Mouse (Mus musculus): ENCODE measurements at regions not wholly inside any gene's neighbourhood (a gene's known extent, or its start where the extent isn't known, plus 50 kb on each side); places are given as distances from the start of the nearest gene placed in this dataset.
A peak's percentile ranks its signal among the peaks of the same experiment; 100 is the strongest.

DNA sequence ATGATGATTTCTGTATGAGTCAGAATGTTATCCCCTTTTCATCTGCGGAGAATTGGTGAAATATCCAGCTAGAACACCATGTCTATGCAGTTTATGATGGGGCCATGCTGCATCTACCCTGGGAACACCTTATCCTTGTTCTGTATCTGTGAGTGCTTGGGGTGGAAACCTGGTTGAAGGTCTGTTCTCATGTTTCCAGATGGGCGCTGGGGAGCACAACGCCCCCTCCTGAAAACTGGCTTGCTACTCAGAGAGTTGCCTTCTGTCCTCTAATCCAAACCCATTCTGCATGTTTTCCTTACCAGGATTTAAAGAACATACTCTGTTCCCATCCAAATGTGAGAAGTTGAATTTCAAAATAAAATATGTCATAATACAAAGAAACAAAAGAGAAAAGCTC is 1239.5 kb upstream of the Zeb2 start:
- DNase-seq, result no peak

DNA sequence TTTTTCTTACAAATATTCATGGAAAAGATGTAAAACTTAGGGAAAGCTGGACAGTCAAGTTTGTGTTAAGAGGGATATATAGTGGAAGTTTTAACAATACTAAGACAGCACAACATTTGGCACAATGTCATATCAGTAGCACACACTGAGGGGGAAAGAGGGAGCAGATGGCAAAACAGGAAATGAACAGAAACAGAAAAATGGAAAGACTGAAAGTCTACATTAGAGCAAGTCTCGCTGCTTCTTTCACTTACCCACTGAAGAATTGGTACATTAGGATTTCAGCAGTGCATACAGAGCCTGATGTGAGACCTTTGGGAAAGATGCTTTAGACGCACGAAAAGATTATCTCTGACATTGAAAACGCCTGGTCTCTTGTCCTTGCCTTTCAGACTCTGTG is 1223.5 kb upstream of the Zeb2 start:
- no peak for DNase-seq

DNA sequence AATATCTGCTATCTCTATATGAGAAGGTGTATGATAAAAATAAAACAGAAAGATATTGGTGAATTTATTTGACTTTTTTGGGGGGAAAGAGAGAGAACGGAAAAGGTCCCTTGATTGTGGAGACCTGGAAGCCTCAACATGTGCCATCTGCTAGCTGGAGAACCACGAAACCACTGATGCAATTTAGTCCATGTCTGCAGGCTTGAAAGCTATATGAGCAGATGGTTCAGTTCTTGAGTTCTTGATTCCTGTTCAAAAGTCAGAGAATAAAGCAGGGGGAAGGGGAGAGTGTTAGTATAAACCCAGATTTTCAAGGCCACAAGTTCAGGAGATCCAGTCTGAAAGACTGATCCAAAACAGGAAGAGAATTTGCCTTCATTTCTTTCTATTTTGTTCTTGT is 1199.5 kb upstream of the Zeb2 start:
- no peak for DNase-seq

DNA sequence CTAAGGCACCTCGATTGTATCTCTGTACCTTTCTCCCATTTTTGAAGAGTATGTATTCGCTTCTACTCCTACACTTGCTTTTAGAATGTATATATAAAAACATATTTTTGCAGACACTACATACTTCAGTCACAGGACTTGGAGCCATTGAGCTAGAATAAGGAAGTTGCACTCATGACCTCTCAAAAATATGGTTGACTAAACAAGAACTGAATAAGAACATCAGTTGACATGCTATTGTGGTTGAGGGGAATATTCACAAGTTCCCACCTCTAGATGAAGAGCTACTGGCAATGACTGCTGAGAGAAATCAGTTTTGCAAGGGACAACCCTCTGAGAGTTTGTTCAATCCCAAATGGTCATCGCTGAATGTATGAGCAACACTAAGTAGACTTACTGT is 1198.0 kb upstream of the Zeb2 start:
- DNase-seq, result no peak

DNA sequence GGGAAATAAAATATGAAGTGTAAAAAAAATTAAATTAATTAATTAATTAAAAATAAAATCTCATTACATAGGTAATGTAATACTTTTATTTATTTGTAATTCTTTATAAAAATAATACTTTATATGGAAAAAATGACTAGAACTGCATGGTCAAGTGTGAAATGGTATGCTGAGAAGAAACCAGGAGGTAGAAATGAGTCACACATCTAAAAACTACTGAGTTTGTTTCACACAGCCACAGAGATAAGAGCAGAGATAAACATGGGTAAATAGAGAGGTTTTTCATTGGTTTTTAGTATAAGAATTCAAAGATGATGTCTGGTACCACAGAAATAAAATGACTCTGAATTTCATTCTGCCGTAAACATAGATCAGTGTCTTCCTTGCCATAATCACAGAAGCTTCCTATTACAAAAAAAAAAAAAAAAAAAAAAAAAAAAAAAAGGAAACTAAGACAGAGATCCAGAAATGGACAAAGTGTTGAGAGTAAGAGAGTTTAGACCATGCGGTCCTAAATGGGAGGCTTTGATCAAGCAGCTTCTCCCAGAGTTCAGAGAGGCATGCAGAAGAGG is 1190.5 kb upstream of the Zeb2 start:
- DNase-seq, result no peak

DNA sequence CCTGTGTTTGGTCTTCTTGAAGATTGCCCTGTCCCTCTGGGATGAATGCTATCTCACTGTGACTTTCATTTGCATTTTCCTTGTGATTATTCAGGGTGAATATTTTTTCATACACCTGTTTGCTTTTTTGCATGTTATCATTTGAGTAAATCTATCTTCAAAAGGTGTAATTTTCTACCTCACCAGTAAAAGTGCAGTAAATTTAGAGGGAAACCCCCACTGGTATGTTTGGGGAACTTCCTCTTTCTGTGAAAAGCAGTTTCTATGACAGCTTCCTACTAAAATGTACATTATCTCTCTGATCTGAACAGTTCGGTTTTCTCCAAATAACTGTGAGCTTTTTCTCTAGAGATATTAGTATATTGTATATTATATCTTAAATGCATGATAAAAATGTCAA is 1185.4 kb upstream of the Zeb2 start:
- no peak for DNase-seq

DNA sequence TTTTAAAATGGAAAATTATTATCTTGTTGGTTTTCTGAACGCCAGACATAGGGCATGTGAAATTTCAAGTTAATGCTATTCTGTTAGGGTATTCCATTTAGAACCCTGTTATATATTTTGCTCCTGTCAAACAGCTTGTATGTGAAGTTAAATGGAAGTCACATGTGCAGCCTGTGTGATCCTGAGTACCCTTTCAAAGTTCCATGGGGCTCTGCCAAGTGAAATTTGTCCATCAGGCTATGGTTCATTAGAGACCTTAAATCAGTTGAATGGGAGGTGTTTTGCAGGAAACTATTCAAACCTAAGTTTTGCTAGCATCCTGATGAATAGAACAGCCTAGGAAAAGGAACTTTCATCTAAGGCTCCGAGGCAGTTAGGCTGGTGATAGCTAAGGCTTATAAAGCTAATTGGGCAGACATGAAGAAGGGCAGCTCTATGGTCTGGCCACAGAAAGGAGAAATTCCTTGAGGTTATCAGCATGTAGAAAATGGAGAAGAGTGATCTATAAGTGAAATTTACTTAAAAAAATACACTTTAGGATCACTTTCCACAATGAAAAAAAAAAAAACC is 1180.2 kb upstream of the Zeb2 start:
- no peak for DNase-seq

DNA sequence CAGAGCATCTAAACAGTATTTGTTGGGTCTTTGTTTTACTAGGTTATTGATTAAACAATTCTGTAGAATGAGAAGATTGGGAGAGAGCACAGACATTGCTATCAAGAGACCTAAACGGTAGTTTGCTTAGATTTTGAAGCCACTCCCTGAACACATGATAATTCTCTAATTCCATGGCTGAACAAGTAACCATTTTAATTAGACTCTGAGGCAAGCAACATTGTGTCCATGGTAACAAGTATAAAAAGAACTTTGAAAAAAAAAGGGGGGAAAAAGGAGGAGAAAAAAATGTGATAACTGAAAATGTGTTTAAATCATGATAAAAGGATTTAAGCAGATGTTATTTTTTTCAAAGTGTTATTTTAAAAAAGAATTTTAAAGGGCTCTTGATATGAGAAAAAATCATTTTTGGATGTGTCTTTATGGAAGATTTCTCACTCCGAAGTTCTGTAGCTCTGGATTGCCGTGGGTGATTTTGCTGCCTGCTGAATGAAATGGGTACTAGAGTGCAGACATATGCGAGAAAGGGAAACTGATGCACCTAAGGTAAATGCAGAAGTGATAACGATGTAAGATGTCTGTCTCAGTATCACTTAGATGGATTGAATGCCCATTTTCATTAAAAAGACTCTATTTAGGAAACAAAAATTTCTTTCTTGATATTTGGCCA is 1166.9 kb upstream of the Zeb2 start:
- DNase-seq, result no peak

DNA sequence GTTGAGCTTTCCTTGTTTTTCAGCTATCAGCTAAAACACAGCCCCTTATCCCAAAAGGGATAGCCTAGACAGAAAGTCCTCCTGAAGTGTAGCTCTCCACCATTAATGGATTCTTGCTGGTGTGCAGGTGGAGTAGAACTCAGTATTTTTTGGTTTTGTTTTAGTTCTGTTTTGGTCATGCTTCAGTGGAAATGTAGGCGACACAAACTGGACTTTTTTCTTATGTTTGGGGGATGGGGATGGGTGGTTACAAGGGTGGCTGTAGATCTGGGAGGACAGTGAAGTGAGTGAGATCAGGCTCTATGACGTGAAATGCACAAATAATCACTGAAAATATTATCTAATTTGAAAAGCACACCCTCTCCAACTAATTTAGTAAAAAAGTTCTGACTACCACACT is 1163.6 kb upstream of the Zeb2 start:
- DNase-seq, result no peak

DNA sequence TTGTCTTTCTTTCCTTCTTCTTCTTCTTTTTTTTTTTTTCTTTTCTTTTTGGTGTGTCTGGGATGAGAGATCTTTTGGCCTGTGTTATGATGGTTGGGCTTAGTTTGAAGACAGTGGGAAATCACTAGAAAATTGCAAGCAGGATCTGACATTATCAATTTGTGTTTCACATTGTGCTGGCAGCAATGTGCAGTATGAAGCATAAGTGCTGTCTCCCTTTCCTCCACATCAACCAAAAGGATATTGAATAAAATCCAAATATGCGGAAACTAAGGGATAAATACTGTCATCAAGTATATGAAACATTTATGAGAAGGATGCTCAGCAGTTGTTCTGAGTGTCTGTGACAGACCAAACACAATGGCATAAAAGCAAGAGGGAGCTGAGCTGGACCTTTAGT is 1144.4 kb upstream of the Zeb2 start:
- no peak for DNase-seq

DNA sequence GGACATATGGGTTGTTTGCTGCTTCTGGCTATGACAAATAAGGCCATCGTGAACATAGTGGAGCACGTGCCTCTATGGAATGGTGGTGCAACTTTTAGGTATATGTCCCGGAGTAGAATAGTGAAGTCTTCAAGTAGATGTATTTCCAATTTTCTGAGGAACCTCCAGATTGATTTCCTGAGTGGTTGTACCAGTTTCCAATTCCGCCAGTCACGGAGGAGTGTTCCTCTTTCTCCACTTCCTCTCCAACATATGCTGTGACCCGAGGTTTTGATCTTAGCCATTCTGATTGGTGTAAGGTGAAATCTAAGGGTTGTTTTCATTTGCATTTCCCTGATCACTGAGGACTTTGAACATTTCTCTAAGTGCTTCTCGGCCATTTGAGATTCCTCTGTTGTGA is 1134.4 kb upstream of the Zeb2 start:
- no peak for DNase-seq

DNA sequence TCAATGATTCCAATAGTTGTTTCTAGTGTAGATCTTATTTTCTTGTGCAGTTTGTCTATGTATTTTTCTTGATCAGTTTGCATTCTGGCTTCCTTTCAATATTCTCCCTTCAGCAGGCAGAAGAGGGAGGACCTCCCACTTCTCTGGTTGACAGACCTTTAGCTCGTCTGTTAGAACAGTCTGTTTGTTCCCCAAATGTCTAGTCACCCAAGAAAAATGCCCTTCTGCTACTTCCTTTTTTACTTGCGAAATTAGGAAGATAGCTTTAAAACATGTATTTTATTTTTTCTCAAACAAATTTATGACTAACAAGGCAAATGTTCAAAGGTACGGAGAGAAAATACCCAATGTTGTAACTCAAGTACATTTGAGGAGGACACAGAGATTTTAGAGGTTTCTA is 1128.5 kb upstream of the Zeb2 start:
- no peak for DNase-seq

DNA sequence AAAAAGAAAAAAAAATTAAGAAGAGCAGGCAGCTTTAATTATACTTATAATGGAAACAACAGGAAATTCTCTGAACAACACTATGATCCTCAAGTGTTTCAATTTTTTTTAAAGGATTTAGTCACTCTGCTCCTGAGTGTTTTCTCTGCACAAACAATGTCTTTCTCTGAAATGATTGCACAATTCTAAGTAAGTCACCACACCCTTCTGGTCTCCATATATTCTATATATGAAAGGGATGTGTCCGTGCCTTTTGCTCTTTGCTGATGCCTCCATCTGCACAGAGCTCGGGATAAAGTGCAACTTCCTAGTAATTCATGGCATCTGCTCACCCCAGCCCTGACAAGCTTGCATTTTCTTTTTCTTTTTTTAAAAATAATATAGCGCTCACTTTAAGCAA is 1127.5 kb upstream of the Zeb2 start:
- DNase-seq, result no peak

DNA sequence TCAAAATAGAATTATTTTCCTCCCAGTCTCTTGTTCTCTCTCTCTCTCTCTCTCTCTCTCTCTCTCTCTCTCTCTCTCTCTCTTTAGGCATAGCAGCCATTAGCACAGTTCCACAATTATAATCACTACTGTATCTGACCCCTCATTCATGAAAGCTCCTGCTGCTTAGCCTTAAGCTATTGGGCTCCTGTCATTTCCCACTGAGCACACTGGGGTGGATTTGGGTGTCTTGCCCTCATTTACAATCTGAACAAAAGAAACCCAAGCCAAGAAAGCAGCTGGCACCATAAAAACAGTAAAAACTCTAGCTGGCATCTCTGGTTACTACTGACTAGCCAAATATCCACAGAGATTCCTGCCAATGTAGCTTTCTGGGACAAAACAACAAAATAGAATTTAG is 1125.6 kb upstream of the Zeb2 start:
- no peak for DNase-seq

DNA sequence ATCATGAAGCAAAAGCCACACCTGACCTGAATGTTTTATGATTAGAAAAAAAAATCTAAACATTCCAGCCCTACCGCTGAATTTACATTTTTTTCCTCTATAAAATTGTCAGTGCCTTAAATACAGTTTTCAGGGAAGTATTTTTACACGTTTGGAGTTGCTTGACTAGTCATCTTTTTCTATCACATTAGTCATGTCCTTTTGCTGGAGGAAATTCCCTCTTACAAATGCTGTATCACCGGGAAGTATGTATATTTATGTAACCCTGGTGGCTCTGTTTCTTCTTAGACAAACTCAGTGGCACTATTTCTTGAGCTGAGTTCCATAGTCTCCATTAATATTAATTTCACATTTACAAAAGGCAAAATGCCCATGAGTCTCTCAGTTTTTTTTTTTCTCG is 1122.7 kb upstream of the Zeb2 start:
- no peak for DNase-seq

DNA sequence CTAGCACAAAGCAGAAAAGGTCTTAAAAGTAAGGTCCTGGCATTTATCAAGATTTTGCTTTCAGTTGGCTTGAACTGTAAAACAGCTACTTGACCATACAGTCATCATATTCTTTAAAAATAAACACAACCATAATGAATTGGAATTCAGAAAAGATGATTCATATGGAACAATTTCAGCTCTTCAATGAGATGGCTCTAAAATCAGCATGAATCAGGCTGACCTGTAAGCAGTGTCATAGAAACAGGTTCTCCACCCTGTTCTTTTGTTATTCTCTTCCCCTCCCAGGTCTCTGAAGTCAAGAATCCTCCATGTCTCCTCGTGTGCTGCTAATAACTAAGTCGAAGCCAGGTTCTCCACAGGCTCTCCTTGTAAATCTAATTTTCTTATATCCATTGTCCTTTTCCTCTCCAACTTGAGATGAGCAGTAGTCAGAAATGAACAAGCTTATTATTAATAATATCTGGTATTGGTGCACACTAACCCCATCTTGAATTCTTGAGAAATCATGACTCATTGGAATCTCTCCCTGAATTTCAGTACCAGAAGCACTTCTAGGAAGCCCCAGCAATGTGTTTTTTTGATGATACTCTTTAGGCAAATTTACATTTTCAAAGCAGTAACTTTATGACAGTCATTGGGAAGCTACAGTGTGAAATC is 1113.7 kb upstream of the Zeb2 start:
- no peak for DNase-seq

DNA sequence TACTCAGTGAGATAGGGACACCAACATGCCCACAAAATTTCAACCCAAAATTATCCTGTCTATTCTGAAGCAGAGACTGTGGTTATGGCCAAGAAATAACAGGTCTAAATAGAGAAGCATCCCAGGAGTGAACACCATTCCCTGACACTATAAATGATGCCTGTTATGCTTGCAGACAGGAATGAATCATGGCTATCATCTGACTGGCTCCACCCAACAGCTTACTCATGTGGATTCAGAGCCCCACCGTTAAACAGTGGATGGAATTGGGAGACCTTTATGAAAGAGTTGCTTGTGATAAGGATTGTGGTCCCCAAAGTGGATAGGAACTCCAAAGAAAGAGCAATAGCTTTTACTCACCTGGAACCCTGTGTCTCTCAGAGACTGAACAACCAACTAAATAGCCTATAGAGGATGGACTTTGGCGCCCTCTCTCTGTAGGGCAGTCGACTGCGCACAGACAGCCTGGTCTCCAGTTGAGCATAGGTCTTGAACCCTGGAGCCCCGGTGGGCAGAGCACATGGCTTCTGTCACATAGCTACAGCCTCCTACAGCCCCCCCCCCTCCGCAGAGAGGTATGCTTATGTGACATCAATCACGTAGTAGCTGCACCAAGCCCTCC is 1101.3 kb upstream of the Zeb2 start:
- peak in 1 of 2 experiments; percentile 5 for DNase-seq

DNA sequence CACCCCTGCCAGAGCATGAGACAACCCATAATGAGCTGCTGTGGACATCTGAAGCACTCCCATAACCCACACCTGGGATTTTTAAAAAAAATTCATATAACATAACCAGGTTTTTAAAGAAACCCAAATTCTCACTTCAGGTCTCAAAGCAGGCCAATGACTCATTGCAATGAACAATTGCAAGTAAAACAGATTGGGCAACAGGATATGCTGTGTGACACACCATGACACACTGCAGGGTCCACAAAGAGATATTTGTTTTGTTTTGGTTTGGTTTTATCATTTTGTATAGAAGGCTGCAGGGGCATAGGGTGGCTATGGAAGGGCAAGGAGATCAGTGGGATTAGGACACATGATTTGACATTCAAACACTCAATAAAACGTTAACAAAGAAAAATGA is 1082.1 kb upstream of the Zeb2 start:
- DNase-seq, result no peak

DNA sequence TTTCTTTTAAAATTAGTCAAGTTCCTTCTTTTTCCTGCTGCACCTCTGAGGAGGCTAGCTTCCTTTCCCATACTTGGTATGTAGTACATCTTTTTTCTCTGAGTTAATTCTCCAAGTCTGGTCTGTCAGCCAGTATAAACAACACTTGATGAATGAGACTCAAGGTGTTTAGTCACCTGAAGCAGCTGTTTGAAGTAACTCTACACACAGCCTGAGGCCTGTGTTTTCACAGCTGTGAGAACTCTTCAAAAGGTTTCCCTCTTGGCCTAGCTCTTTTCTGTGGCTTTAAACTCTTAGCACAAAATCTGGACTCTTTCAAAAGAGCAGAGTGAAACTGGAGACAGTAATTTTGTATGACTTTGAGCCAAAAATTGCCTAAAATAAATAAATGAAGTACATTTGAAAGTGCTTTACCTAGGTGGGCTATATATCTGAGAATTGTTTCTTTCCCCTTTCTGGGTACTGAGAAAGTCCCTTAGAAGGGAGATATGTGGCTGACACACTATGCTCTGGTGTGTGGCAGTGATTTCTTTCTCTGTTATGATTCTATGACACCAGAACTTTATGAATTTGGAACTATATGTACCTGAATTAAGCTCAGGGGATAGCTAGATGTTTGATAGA is 1070.2 kb upstream of the Zeb2 start:
- DNase-seq, result no peak

DNA sequence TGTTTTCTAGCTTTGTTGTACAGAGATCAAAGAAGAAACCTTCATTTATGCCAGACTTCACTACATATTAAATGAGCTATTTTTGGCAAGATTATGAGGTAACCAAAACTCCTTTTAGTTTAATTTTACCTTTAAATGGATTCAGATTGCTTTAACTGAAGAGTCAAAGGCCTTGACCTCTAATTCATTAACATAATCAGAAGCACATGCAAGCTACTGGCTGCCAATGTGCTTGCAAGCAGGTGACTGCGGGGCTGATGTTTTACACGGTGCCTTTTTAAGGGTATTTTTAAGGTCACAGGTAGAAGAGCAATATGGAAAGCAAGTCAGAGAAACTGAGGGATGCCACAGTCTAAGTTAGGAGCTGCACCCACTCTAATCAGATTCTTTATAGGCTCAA is 1066.0 kb upstream of the Zeb2 start:
- DNase-seq, result no peak

DNA sequence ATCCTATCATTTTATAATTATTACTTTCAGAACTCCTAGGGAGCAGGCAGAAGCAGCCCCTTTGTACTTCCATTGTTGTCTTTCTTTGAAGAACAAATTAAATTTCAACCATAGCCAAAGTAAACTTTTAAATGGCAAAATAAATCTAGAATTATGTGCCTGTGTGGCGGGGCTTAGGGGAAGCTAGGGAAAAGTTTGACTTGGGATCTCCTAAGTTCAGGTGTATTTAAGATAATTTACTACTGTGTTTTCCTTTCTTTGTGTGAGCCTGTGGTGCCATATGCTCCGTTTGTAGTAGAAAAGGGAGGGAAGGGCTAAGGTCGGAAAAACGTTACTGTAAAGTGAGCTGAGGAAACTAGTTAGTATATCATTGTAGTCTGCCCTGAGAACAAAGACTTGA is 1062.5 kb upstream of the Zeb2 start:
- no peak for DNase-seq

DNA sequence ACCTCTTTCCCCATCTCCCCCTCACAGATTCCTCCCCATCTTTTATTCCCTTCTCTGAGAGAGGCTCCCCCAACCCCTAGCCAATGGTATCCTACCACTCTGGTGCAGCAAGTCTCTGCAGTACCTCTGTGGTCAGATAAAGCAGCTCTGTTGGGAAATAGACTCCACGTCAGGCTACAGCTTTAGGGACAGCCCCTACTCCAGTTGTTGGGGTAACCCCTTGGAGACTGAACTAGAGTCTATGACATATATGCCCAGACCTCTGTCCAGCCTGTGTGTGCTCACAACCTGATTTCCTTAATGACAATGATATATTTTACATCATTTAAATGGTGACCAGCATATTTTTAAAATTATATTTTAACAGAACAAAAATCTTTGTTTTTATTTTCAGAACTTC is 1051.3 kb upstream of the Zeb2 start:
- no peak for DNase-seq

DNA sequence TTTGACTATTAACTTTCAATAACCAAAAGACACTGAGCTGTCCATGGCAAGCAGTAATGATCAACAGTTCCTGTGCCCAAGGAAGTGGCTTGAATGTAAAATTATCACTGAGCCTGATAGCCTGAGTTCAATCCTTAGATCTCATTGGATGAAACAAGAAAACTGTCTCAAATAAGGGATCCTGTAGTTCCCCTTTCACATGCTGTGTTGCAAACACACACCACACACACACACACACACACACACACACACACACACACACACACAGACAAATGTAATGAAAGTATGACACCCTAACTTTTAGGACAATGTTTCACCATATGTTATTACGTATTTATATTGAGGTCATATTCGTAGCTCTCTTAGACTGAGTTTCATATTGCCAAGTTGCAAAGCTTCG is 1032.7 kb upstream of the Zeb2 start:
- DNase-seq, result no peak

DNA sequence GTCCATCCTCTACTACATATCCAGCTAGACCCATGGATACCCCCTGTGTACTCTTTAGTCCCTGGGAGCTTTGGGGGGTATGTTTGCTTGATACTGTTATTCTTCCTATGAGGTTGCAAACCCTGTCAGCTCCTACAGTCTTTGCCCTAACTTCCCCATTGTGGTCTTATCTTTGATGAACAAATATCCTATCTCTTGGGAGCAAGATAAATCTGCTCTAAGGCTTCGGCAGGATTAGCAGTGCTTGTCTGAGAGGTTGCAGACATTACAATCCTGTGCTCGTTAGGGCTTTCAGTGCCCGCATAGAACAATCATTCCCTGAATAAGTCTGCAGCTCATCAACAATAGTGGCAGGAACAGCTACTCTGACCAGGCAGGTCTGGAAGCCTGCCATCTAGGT is 1002.7 kb upstream of the Zeb2 start:
- DNase-seq, result no peak

Data from kidney, postnatal 4 days (tissue).